Mouse (Mus musculus) layer of hippocampus, postnatal 25 days (tissue): Measurements from ENCODE around the gene Rabep1. TPM values are rescaled to one million over a fixed set of nuclear protein-coding genes. Genes with fewer than 3 reads are reported as not detected.
"Not testable (repeated sequence)": the region's sequence is repeated elsewhere in the genome, so short reads cannot be mapped to it uniquely, and the experiment has no call there.

ENCODE experiments used
- DNase-seq, 2 experiments: peaks; one replicate each; pipeline ENCODE4 v3.0.0; 2022; ENCODE audit warnings: mixed read lengths in 2 of 2, low spot score in 1 of 2; ENCODE audit errors: extremely low spot score in 1 of 2
- total RNA-seq, 2 experiments: library from RNA; stranded (reverse); gene quantifications; 2 replicates each; pipeline ENCODE4 v1.2.3; 2021

The Rabep1 gene
- total RNA-seq, 2 experiments from 2014 or later = 113 to 118 TPM

- no peak for DNase-seq
These were observed 15.5 kb upstream of the Rabep1 start for GRCm38 (mm10) chr11:70828975-70829615.

DNA sequence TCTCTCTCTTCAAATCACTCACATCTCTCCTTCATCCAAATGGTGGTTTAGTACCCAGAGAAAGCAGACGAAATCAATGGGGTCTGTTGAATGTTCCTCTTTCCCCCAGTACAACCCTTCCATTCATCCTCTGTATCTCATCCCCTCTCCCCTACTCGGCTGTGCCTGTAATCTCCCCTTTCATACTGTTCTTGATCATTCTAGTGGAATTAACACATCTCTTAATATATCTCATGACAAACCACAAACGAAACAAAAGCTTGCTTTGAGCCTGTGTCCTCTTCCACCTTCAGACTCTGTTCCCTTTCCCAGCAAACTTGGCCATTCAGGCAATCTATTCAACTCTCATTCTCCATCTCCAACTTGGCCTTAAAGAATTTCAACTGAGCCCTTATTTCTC is 13.4 kb upstream of the Rabep1 start:
- DNase-seq = no peak

- no peak for DNase-seq
These were observed 11.2 kb upstream of the Rabep1 start for GRCm38 (mm10) chr11:70833408-70833807.

DNA sequence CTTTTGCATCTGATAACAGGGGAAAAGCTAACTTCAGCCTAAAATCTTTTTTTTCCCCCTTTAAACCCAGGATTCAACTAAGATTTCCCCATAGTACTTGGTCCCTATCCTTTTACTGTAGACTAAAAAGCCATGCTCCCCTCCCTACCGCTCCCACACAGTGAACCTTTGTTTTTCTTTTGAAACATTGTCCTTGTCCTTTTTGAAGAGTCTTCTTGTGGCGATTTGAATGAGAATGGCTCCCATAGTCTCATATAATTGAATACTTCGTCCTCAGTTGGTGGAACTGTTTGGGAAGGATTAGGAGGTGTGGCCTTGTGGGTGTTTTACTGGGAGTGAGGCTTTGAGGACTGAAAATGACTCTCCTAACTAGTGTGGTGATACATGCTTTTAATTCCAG is 10.7 kb upstream of the Rabep1 start:
- no peak for DNase-seq

- DNase-seq = no peak
These were observed 9.2 kb upstream of the Rabep1 start for GRCm38 (mm10) chr11:70835381-70835831.

DNA sequence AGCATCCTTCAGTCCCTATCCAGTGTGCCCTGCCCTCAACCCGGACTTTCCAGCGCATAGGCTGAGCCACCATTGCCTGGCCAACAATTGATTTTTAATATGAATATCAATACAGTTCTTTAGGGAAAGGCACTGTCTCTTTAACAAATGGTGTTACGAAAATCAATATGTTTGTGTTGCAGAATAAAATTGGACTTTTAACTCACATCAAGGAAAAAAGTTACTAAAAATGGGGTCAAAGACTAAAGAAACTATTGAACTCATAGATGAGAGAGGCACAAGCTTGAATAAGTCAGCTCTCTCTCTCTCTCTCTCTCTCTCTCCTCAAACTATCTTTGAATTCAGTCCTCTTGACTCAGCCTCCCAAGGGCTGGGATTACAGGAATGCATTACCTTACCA is 7.5 kb upstream of the Rabep1 start:
- DNase-seq = no peak

GRCm38 (mm10) chr11:70838610-70839009 is 6.0 kb upstream of the Rabep1 start:
- DNase-seq = no peak

GRCm38 (mm10) chr11:70842983-70843382 is 1.6 kb upstream of the Rabep1 start:
- no peak for DNase-seq

- DNase-seq = no peak
These were observed 652 bp upstream of the Rabep1 start for GRCm38 (mm10) chr11:70843701-70844551.

DNA sequence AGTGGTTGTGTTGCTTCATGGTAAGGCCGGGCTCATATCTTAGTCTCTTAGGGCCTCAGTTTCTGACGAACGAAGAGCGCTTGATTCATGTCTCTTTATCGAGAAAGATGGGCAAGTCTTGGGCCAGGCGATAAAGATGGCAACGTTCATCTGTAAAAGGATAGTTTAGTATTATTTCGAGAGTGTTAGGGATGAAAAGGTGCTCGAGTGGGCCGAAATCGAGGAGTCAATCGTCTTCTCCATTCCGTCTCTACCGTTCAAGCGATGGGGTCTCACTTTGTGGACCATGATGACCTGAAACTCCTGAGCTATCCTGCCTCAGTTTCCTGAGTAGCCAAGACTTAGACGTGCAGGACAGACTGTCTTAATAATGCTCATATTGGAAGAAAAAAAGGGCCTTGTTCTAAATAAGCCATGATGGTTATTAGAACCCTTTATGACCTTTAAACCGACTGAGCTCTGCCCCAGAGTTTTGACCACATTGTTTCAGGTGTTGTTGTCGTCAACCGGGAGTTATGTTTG is 940 bp downstream of the Rabep1 start:
- no peak for DNase-seq

DNA sequence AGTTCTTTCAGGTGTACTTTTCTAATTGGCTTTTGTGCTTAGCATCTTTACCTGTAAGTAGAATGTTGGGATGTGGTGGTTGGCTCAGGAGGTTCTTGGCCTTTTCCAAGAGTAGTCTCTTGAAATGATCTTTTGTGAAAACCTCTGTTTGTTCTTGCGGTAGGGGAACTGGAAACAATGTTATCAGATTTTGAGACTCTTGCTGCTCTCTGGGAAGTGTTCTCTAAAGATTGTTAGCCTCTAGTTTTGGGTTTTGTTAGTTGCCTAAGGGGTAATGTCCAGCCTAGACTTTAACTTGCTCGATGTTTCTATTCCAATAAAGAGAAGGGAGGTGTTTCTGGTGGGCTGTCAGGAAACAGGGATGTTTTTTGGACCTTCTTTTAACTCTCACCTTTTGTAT is 1.5 kb downstream of the Rabep1 start:
- no peak for DNase-seq

DNA sequence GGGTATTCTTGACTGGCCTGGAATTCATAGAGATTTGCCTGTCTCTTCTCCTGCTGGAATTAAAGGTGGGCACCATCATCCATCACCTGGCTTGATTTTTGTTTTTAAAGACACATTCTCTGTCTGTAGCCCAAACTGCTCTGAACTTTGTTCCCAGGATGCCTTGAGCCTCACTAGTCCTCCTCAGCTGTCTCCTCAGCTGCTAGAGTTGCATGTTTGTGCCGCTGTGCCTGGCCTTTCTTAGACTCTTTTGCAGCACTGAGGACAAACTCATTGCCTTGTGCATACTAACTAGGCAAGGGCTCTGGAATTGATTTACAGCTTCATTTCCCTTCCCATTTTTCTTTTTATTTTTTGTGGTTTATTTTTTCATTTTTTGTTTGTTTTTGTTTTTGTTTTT is 15.8 kb downstream of the Rabep1 start:
- DNase-seq = no peak

GRCm38 (mm10) chr11:70863204-70863603 is 18.6 kb downstream of the Rabep1 start:
- DNase-seq = not testable (repeated sequence)

DNA sequence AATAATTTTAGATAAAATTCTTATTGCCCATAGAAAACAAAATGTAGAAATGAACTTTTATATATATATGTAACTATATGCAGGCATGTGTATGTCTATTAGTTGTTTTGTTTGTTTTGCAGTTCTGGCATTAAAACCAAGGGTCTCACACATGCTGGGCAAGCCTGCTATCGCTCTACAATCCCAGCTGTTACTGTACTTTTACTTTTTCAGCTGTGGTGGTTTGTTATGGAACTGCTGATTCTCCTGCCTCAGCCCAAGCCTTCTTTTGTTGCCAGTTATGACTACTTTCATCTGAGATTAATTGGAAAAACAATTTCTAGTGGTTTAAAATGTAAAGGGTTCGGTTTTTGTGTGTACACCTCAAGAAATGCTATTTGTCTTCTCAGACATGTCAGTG is 20.6 kb downstream of the Rabep1 start:
- no peak for DNase-seq

- no peak for DNase-seq
These were observed 24.7 kb downstream of the Rabep1 start for GRCm38 (mm10) chr11:70869263-70869662.

DNA sequence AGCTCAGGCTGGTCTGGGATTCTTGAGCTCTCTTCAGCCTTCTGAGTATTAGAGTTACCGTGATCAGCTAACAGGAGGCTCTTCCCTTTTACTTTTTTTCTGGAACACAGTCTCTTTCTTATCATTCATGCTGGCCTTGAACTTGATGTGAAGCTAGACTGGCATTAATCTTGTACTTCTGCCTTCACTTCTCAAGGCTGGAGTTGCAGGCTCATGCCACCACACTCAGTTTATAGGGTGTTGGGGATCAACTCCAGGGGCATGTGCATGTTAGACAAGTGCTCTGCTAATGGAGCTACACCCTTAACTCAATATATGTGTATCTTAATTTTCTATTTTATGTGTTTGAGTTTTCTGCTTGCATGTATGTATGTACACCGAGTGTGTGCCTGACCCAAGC is 25.2 kb downstream of the Rabep1 start:
- DNase-seq = no peak

DNA sequence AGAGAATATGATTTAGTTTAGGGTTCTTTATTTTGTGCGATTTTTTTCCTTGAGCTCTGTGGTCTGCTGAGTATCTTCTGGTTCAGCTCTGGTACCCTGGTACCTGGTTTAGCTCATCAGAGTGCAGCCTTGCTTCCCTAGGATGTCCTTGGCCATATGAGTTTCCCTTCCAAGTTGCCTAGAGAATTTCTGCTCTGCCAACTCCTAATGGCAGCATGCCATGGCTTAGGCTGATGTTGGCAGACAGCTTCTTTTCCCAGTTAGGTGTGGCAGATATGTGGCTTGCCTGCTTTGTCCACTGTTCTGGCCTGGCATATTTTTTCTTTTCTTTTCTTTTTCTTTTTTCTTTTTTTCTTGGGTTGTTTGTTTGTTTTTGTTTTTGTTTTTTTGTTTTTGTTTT is 25.8 kb downstream of the Rabep1 start:
- DNase-seq = peak; percentile 19 to 48

DNA sequence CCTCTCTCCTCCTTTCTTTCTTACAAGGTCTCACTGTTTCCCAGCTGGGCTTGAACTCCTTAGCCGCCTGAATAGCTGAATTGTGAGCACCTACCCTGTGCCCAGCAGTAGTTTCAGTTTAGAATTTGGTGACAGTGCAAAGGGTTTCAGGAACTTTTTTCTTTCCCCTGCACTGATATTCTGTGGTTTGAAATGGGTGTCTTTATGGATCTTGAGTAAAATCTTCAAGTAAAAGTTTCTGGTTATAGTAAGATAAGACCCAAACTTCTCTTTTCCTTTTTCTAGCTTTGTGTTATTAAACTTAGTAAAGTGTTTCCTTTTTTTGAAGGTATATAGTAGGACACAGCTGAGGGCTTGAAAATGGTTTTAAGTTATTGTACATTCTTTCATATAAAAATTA is 26.5 kb downstream of the Rabep1 start:
- no peak for DNase-seq

DNA sequence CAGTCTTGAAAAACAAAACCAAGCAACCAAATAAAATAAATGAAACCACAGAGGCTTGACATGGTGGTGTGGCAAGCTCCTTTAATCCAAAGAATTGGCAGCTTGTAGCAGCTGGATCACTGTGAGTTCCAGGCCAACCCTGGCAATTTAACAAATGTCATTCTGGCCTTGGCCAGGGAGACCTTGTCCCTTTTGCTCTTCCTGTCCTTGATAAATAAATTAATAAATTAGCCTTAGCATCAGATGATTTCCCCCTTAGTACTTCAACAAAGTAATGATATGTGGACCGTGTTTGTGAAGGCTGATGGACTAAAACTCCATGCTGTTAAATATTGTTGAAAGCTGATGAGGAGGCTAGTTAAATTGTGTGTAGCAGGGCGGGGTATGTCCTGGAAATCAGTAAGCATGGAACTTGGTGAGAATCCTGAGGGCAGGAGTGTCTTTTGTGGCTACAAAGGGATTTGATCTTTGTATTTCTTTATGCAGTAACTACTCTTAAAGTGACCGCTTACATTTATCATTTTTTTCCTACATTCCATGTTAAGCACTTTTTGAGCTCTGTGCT is 27.3 kb downstream of the Rabep1 start:
- no peak for DNase-seq

GRCm38 (mm10) chr11:70873846-70874613 is 29.5 kb downstream of the Rabep1 start:
- DNase-seq = no peak

- DNase-seq = no peak
These were observed 33.1 kb downstream of the Rabep1 start for GRCm38 (mm10) chr11:70877670-70878069.
